ENCODE assay signal across 29 mouse cellular contexts in the genomic region with DNA sequence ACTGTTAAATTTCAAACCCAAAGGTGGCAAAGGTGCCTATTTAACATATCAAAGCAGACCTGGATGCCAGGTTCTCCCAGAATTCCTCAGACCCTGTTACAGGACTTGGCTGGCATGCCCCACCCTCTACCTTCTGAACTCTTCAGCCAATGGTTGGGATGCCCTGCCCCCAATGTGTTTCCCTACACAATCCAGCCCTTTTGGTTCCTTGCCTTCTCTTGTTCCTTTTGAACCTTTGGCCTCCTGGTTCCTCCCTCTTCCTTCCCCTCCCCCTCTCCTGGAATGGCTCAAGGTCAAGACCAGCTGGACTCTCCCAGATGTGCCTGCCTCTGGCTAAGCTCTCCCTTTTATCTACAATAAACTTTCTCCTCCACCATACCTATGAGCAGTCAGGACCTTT. TPM values are rescaled to one million over a fixed set of nuclear protein-coding genes. Genes with fewer than 3 reads are reported as not detected.
A peak's percentile ranks its signal among the peaks of the same experiment; 100 is the strongest.
DNase-seq lines count a peak whose midpoint lies in the region; ATAC-seq and TF ChIP-seq lines count a peak whose summit lies in the region.
"Had no signal": no experiment of that assay in that cellular context is flagged by ENCODE, and none has a peak within 500 bp of the region (broad histone marks: within the 10 kb centered on the region; RNA-seq: fewer than 3 reads in every experiment).

No protein-coding gene starts in this region.

- H3K4me2 ChIP-seq in heart, embryonic 11.5 days = no peak overlapping the region
- H3K4me2 ChIP-seq: forebrain, embryonic 15.5 days; heart, embryonic 15.5 days; hindbrain, embryonic 14.5 days; liver, embryonic 12.5 days; midbrain, embryonic 11.5 days; neural tube, embryonic 15.5 days had no signal

- no peak overlapping the region for H3K27ac ChIP-seq in heart, embryonic 11.5 days (ENCODE audit: low read depth, low read length)
- H3K27ac ChIP-seq in cerebellum, adult 2 months (ENCODE audit: insufficient read depth, low read length) = no peak overlapping the region
- H3K27ac ChIP-seq: forebrain, embryonic 15.5 days; heart, embryonic 15.5 days; hindbrain, embryonic 14.5 days; liver, embryonic 12.5 days; neural tube, embryonic 15.5 days had no signal

- no peak overlapping the region for H3K4me3 ChIP-seq in heart, embryonic 11.5 days (ENCODE audit: low read depth, low read length)
- H3K4me3 ChIP-seq in cerebellum, adult 2 months (replicated peaks; ENCODE audit: insufficient read depth, low read depth, low read length) = no peak overlapping the region
- H3K4me3 ChIP-seq: forebrain, embryonic 15.5 days; heart, embryonic 15.5 days; liver, embryonic 12.5 days; neural tube, embryonic 15.5 days had no signal

- no peaks in the 10 kb centered on the region for H3K36me3 ChIP-seq in heart, embryonic 11.5 days (ENCODE audit: control insufficient read depth, insufficient read depth, low read length)
- H3K36me3 ChIP-seq: forebrain, embryonic 15.5 days; G1E; heart, embryonic 15.5 days; liver, embryonic 12.5 days; neural tube, embryonic 15.5 days had no signal

- no peak for TF ChIP-seq POLR2A in cerebellum, adult 2 months (IDR thresholded peaks at IDR 0.05; ENCODE audit: borderline replicate concordance, insufficient read depth, low read length)

- no peaks in the 10 kb centered on the region for H3K9me3 ChIP-seq in heart, embryonic 11.5 days (replicated peaks; ENCODE audit: control insufficient read depth, low read length)
- H3K9me3 ChIP-seq: forebrain, embryonic 15.5 days; G1E; heart, embryonic 15.5 days; liver, embryonic 12.5 days; neural tube, embryonic 15.5 days had no signal

- no peak overlapping the region for H3K9ac ChIP-seq in heart, embryonic 11.5 days (ENCODE audit: low read depth, low read length)
- H3K9ac ChIP-seq: forebrain, embryonic 15.5 days; heart, embryonic 15.5 days; hindbrain, embryonic 14.5 days; liver, embryonic 12.5 days; neural tube, embryonic 15.5 days had no signal

- no peaks in the 10 kb centered on the region for H3K27me3 ChIP-seq in heart, embryonic 11.5 days (ENCODE audit: control insufficient read depth, insufficient read depth, low read length)
- no peaks in the 10 kb centered on the region for H3K27me3 ChIP-seq in cerebellum, adult 2 months (ENCODE audit: control insufficient read depth, insufficient read depth, low read length)
- H3K27me3 ChIP-seq: forebrain, embryonic 15.5 days; heart, embryonic 15.5 days; liver, embryonic 12.5 days; neural tube, embryonic 15.5 days; Patski had no signal

- H3K4me1 ChIP-seq in heart, embryonic 11.5 days (ENCODE audit: control insufficient read depth, insufficient read depth, low read length) = peaks cover 11% of the 10 kb centered on the region
- 0 out of 2 replicates have a peak, but pooled peaks cover 5% of the 10 kb centered on the region for H3K4me1 ChIP-seq in cerebellum, adult 2 months (ENCODE audit: control insufficient read depth, insufficient read depth, low read length)

- no peak for TF ChIP-seq CTCF in cerebellum, adult 2 months (IDR thresholded peaks at IDR 0.05; ENCODE audit: borderline replicate concordance, insufficient read depth, low read depth, low read length)

- DNase-seq in heart, adult 11 months = peak; percentile 90
- peak; percentile 95 for DNase-seq in ES-CJ7 (ENCODE audit: low read depth, low spot score)
- DNase-seq in kidney, adult 9 months = peak; percentile 89
- DNase-seq in kidney, postnatal 36 days = peak; percentile 78 to 86
- DNase-seq in cerebellum, adult 2 months = no peak
- DNase-seq in yolk sac, embryonic 10.5 days (ENCODE audit: low spot score) = no peak
- DNase-seq: adrenal gland, postnatal 10 days; cerebellum, adult 8-10 months; gastrocnemius, postnatal 14 days; heart, postnatal 4 days; lung, adult 18-20 months; lung, postnatal 10 days; right cerebral cortex, adult 18-20 months; right cerebral cortex, postnatal 4 days; thymus, postnatal 36 days had no signal

- no peak for ATAC-seq in heart, embryonic 11.5 days (replicated peaks; ENCODE audit: insufficient number of reproducible peaks, low FRiP score, low TSS enrichment)
- ATAC-seq: activated CD4-positive, CD25-positive, alpha-beta regulatory T cell, adult 4 months; forebrain, embryonic 15.5 days; inflammation-experienced regulatory T-cells, adult 6 months; liver, embryonic 12.5 days; Patski had no signal

RNA-seq across cellular contexts. Expression of a gene that starts 3.6 kb away (rescaled TPM):
- 19.1 and 21.3 TPM in 2 replicates for polyA plus RNA-seq in heart, embryonic 11.5 days (2014; fragmentation: Nextera tagmentation; extraction: Ambion mirVana)
- polyA plus RNA-seq in cerebellum, adult 2 months (2012; rRNA removed) = 34.7 TPM in 2 replicates

RNA-seq across cellular contexts. Expression of a gene that starts 5.0 kb away (rescaled TPM):
- polyA plus RNA-seq in heart, embryonic 11.5 days (2014; fragmentation: Nextera tagmentation; extraction: Ambion mirVana) = not detected in 2 replicates
- 8.7 and 12.9 TPM in 2 replicates for polyA plus RNA-seq in cerebellum, adult 2 months (2012; rRNA removed)
- polyA plus RNA-seq: activated CD4-positive, CD25-positive, alpha-beta regulatory T cell, adult 4 months; embryonic facial prominence, embryonic 14.5 days; forebrain, embryonic 15.5 days; G1E; heart, embryonic 15.5 days; inflammation-experienced regulatory T-cells, adult 6 months; limb, embryonic 11.5 days; liver, embryonic 12.5 days; midbrain, embryonic 11.5 days; stomach, embryonic 14.5 days had no signal

RNA-seq across cellular contexts. Expression of a gene that starts 20.3 kb away (rescaled TPM):
- polyA plus RNA-seq in heart, embryonic 11.5 days (2014; fragmentation: Nextera tagmentation; extraction: Ambion mirVana) = 155 and 275 TPM in 2 replicates
- 0.10 and 0.16 TPM in 2 replicates for polyA plus RNA-seq in cerebellum, adult 2 months (2012; rRNA removed)
- polyA plus RNA-seq: activated CD4-positive, CD25-positive, alpha-beta regulatory T cell, adult 4 months; forebrain, embryonic 15.5 days; G1E; inflammation-experienced regulatory T-cells, adult 6 months; midbrain, embryonic 11.5 days had no signal

RNA-seq across cellular contexts. Expression of a gene that starts 25.1 kb away (rescaled TPM):
- polyA plus RNA-seq in heart, embryonic 11.5 days (2014; fragmentation: Nextera tagmentation; extraction: Ambion mirVana) = 0.90 and 1.0 TPM in 2 replicates
- not detected in 2 replicates for polyA plus RNA-seq in cerebellum, adult 2 months (2012; rRNA removed)
- polyA plus RNA-seq: activated CD4-positive, CD25-positive, alpha-beta regulatory T cell, adult 4 months; embryonic facial prominence, embryonic 14.5 days; forebrain, embryonic 15.5 days; G1E; hindbrain, embryonic 14.5 days; inflammation-experienced regulatory T-cells, adult 6 months; limb, embryonic 11.5 days; liver, embryonic 12.5 days; midbrain, embryonic 11.5 days; stomach, embryonic 14.5 days had no signal

RNA-seq across cellular contexts. Expression of a gene that starts 42.4 kb away (rescaled TPM):
- 0.14 and 0.42 TPM in 2 replicates for polyA plus RNA-seq in heart, embryonic 11.5 days (2014; fragmentation: Nextera tagmentation; extraction: Ambion mirVana)
- polyA plus RNA-seq in cerebellum, adult 2 months (2012; rRNA removed) = 0.03 TPM in 1 of 2 replicates, not detected in the other
- polyA plus RNA-seq: activated CD4-positive, CD25-positive, alpha-beta regulatory T cell, adult 4 months; forebrain, embryonic 15.5 days; G1E; inflammation-experienced regulatory T-cells, adult 6 months; liver, embryonic 12.5 days; midbrain, embryonic 11.5 days; neural tube, embryonic 15.5 days had no signal

Comparison
In these comparisons a context has a peak if more than half of its experiments do, and no peak if none do; other contexts are left out.
1. DNase-seq: peak in heart, adult 11 months (single experiment), ES-CJ7 (single experiment), kidney, adult 9 months (single experiment) and kidney, postnatal 36 days (2 of 2); none in cerebellum, adult 2 months (0 of 2) and yolk sac, embryonic 10.5 days (single experiment).
2. RNA of a gene that starts 20.3 kb away (polyA plus RNA-seq): 155 to 275 TPM in heart, embryonic 11.5 days; 0.10 to 0.16 TPM in cerebellum, adult 2 months; every median in the first group is over 100 times any median in the second.